Mouse (Mus musculus): ENCODE results near the gene Grsf1. TPM values are rescaled to one million over a fixed set of nuclear protein-coding genes. Genes with fewer than 3 reads are reported as not detected.

Gene Grsf1
- polyA plus RNA-seq, 1 experiment from 2014 or later = 62.9 TPM

DNA sequence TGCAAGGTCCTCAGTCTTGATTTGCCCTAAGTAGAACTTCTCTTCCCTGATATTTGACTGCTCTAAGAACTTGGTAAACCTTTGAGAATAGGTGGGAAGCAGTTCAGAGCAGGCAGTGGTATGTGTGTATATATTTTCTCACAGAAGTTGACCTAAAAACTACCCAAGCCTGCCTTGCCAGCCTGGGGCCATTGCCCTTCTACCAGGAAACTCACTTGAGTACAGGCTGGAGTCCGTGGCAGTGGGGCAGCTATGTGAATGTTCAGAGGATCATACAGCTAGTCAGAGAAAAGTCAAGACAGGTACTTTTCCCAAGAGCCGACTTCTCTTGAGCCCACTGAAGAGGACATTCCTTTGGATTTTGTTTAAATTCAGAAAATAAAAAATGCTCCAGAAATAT lies 31.1 kb downstream of the Grsf1 start:
- Histone ChIP-seq H3K9ac (replicated peaks; ENCODE audit: low read depth, low read length) (no peak overlapping the region), H3K4me2 (ENCODE audit: low read length) (no peak overlapping the region), H3K36me3 (ENCODE audit: control insufficient read depth, insufficient read depth) (peaks cover 40% of the 10 kb centered on the region), H3K4me3 (replicated peaks; ENCODE audit: low read length) (no peak overlapping the region), H3K4me1 (replicated peaks; ENCODE audit: control insufficient read depth, insufficient read depth, low read length) (no peaks in the 10 kb centered on the region), H3K27me3 (replicated peaks; ENCODE audit: control insufficient read depth, insufficient read depth, low read length) (no peaks in the 10 kb centered on the region), H3K9me3 (ENCODE audit: control insufficient read depth, low read length) (no peaks in the 10 kb centered on the region), H3K27ac (ENCODE audit: low read length) (no peak overlapping the region)
- WGBS = 91% methylated on average over 2 of the region's 2 CpGs
- ATAC-seq = no peak

DNA sequence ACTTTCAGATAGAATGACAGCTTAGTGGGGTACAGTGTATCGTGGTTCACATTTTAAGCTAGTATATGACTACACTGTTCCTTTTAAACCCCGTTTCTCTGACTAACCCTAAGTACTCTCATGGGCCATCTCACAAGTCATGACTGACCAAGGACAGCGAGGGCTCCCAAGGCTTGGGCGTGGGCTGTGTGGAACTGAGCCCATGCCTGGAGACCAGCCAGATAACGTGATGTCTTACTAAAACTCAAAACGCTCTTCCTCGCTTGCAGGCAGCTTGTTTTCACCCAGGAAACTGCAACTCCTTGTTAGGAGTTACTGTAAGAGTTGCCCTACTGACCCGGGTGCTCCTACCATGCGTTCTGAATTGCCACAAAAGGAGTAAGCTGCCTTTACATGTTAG lies 32.5 kb downstream of the Grsf1 start:
- no peak for ATAC-seq
- H3K4me2 ChIP-seq (ENCODE audit: low read length) = no peak overlapping the region
- WGBS = 92% methylated on average over 9 of the region's 9 CpGs
- no peak overlapping the region for H3K4me3 ChIP-seq (replicated peaks; ENCODE audit: low read length)
- H3K9ac ChIP-seq (replicated peaks; ENCODE audit: low read depth, low read length) = no peak overlapping the region
- no peaks in the 10 kb centered on the region for H3K9me3 ChIP-seq (ENCODE audit: control insufficient read depth, low read length)
- H3K4me1 ChIP-seq (replicated peaks; ENCODE audit: control insufficient read depth, insufficient read depth, low read length) = no peaks in the 10 kb centered on the region
- H3K27me3 ChIP-seq (replicated peaks; ENCODE audit: control insufficient read depth, insufficient read depth, low read length) = no peaks in the 10 kb centered on the region
- no peak overlapping the region for H3K27ac ChIP-seq (ENCODE audit: low read length)
- peaks cover 45% of the 10 kb centered on the region for H3K36me3 ChIP-seq (ENCODE audit: control insufficient read depth, insufficient read depth)

DNA sequence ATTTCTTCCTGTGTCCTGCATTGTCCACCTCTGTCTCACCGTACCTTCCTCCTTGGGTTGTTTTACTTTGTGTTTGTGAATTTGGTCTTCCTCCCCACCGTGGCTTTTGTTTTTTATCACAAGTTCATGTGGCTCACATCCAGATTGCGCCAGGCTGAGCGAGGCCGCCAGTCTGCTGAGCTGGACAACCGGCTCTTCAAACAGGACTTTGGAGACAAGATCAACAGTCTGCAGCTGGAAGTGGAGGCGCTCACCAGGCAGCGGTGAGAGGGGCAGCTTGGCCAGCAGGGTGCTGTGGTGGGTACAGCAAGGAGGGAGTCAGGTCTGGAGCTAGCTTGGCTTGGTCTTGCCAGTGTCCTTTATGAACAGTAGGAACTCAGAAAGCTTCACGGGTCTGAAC lies 33.2 kb downstream of the Grsf1 start:
- no peak overlapping the region for H3K4me2 ChIP-seq (ENCODE audit: low read length)
- ATAC-seq = no peak
- H3K4me1 ChIP-seq (replicated peaks; ENCODE audit: control insufficient read depth, insufficient read depth, low read length) = no peaks in the 10 kb centered on the region
- 86% methylated on average over 9 of the region's 9 CpGs for WGBS
- no peak overlapping the region for H3K9ac ChIP-seq (replicated peaks; ENCODE audit: low read depth, low read length)
- no peaks in the 10 kb centered on the region for H3K27me3 ChIP-seq (replicated peaks; ENCODE audit: control insufficient read depth, insufficient read depth, low read length)
- no peaks in the 10 kb centered on the region for H3K9me3 ChIP-seq (ENCODE audit: control insufficient read depth, low read length)
- H3K36me3 ChIP-seq (ENCODE audit: control insufficient read depth, insufficient read depth) = peaks cover 46% of the 10 kb centered on the region
- no peak overlapping the region for H3K4me3 ChIP-seq (replicated peaks; ENCODE audit: low read length)
- no peak overlapping the region for H3K27ac ChIP-seq (ENCODE audit: low read length)

- 81% methylated on average over 5 of the region's 5 CpGs for WGBS
- Histone ChIP-seq H3K4me2 (ENCODE audit: low read length) (no peak overlapping the region), H3K4me3 (replicated peaks; ENCODE audit: low read length) (no peak overlapping the region), H3K9me3 (ENCODE audit: control insufficient read depth, low read length) (no peaks in the 10 kb centered on the region), H3K27me3 (replicated peaks; ENCODE audit: control insufficient read depth, insufficient read depth, low read length) (no peaks in the 10 kb centered on the region), H3K4me1 (replicated peaks; ENCODE audit: control insufficient read depth, insufficient read depth, low read length) (no peaks in the 10 kb centered on the region), H3K9ac (replicated peaks; ENCODE audit: low read depth, low read length) (no peak overlapping the region), H3K27ac (ENCODE audit: low read length) (no peak overlapping the region), H3K36me3 (ENCODE audit: control insufficient read depth, insufficient read depth) (peaks cover 44% of the 10 kb centered on the region)
- ATAC-seq = no peak
Observed at GRCm38 (mm10) chr5:88634076-88634475, 41.9 kb downstream of the Grsf1 start.

GRCm38 (mm10) chr5:88632463-88632862 lies 43.5 kb downstream of the Grsf1 start:
- no peak overlapping the region for H3K4me2 ChIP-seq (ENCODE audit: low read length)
- no peak overlapping the region for H3K27ac ChIP-seq (ENCODE audit: low read length)
- no peaks in the 10 kb centered on the region for H3K4me1 ChIP-seq (replicated peaks; ENCODE audit: control insufficient read depth, insufficient read depth, low read length)
- H3K9ac ChIP-seq (replicated peaks; ENCODE audit: low read depth, low read length) = no peak overlapping the region
- no peaks in the 10 kb centered on the region for H3K27me3 ChIP-seq (replicated peaks; ENCODE audit: control insufficient read depth, insufficient read depth, low read length)
- no peak for ATAC-seq
- WGBS = 88% methylated on average over 9 of the region's 9 CpGs
- H3K9me3 ChIP-seq (ENCODE audit: control insufficient read depth, low read length) = no peaks in the 10 kb centered on the region
- H3K4me3 ChIP-seq (replicated peaks; ENCODE audit: low read length) = no peak overlapping the region
- H3K36me3 ChIP-seq (ENCODE audit: control insufficient read depth, insufficient read depth) = peaks cover 49% of the 10 kb centered on the region

GRCm38 (mm10) chr5:88631545-88631944 lies 44.4 kb downstream of the Grsf1 start:
- H3K27ac ChIP-seq (ENCODE audit: low read length) = no peak overlapping the region
- H3K36me3 ChIP-seq (ENCODE audit: control insufficient read depth, insufficient read depth) = peaks cover 43% of the 10 kb centered on the region
- WGBS = 93% methylated on average over 5 of the region's 5 CpGs

DNA sequence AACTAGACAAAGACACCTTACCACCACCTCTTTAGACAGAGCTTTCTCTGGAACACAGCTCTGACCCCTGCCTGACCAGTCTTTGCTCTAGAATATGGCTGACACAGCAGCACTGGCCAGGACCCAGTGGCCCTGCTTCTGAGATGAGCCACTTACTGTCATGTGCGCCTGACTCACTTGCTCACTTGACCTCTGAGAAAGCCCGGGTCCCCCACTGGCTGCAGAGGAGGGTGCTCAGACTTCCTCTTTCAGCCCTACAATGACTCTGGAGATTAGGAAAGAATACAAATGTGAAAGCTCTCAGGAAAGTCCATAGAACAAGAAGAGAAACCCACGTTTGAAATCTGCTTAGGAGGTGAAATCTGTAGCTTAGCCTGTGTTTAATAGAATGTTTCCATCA lies 45.1 kb downstream of the Grsf1 start:
- H3K36me3 ChIP-seq (ENCODE audit: control insufficient read depth, insufficient read depth) = peaks cover 43% of the 10 kb centered on the region
- no peak overlapping the region for H3K9ac ChIP-seq (replicated peaks; ENCODE audit: low read depth, low read length)
- no peaks in the 10 kb centered on the region for H3K4me1 ChIP-seq (replicated peaks; ENCODE audit: control insufficient read depth, insufficient read depth, low read length)
- WGBS = 65% methylated on average over 3 of the region's 3 CpGs
- H3K27ac ChIP-seq (ENCODE audit: low read length) = no peak overlapping the region
- no peaks in the 10 kb centered on the region for H3K27me3 ChIP-seq (replicated peaks; ENCODE audit: control insufficient read depth, insufficient read depth, low read length)
- H3K4me2 ChIP-seq (ENCODE audit: low read length) = no peak overlapping the region
- no peaks in the 10 kb centered on the region for H3K9me3 ChIP-seq (ENCODE audit: control insufficient read depth, low read length)
- ATAC-seq = no peak
- H3K4me3 ChIP-seq (replicated peaks; ENCODE audit: low read length) = no peak overlapping the region

More at GRCm38 (mm10) chr5:88631545-88631944, 44.4 kb downstream of the Grsf1 start:
- ATAC-seq = no peak
- Histone ChIP-seq H3K27me3 (replicated peaks; ENCODE audit: control insufficient read depth, insufficient read depth, low read length) (no peaks in the 10 kb centered on the region), H3K4me2 (ENCODE audit: low read length) (no peak overlapping the region), H3K9me3 (ENCODE audit: control insufficient read depth, low read length) (no peaks in the 10 kb centered on the region), H3K9ac (replicated peaks; ENCODE audit: low read depth, low read length) (no peak overlapping the region), H3K4me3 (replicated peaks; ENCODE audit: low read length) (no peak overlapping the region), H3K4me1 (replicated peaks; ENCODE audit: control insufficient read depth, insufficient read depth, low read length) (no peaks in the 10 kb centered on the region)

- no peaks in the 10 kb centered on the region for H3K9me3 ChIP-seq (ENCODE audit: control insufficient read depth, low read length)
- H3K27me3 ChIP-seq (replicated peaks; ENCODE audit: control insufficient read depth, insufficient read depth, low read length) = no peaks in the 10 kb centered on the region
- ATAC-seq = 0 out of 2 replicates have a peak, but pooled peaks have one; percentile 24
- peaks cover 36% of the 10 kb centered on the region for H3K36me3 ChIP-seq (ENCODE audit: control insufficient read depth, insufficient read depth)
- WGBS = 92% methylated on average over 8 of the region's 8 CpGs
- H3K9ac ChIP-seq (replicated peaks; ENCODE audit: low read depth, low read length) = no peak overlapping the region
- no peak overlapping the region for H3K27ac ChIP-seq (ENCODE audit: low read length)
- H3K4me3 ChIP-seq (replicated peaks; ENCODE audit: low read length) = no peak overlapping the region
- H3K4me2 ChIP-seq (ENCODE audit: low read length) = no peak overlapping the region
- no peaks in the 10 kb centered on the region for H3K4me1 ChIP-seq (replicated peaks; ENCODE audit: control insufficient read depth, insufficient read depth, low read length)
Observed at GRCm38 (mm10) chr5:88629987-88630386, 46.0 kb downstream of the Grsf1 start.

DNA sequence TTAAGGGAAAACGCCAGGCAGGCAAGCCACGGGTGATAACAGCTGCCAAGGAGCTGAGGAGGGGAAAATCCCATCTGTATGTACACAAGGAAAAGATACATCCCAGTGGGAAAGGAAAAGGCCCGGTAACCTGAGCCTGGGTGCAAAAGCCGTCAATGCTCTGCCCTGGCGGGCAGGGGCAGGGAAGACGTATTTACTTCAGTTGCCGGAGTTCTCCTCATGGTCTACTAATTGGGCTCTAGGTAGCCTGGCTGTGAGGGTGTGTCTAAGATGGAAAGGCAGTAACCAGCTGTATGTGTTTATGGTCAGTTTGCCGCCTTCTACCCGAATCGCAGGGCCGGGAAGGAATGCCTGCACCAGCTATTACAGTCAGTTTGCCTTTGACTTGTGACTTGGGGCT lies 46.8 kb downstream of the Grsf1 start:
- H3K27ac ChIP-seq (ENCODE audit: low read length) = no peak overlapping the region
- H3K9ac ChIP-seq (replicated peaks; ENCODE audit: low read depth, low read length) = no peak overlapping the region
- no peaks in the 10 kb centered on the region for H3K4me1 ChIP-seq (replicated peaks; ENCODE audit: control insufficient read depth, insufficient read depth, low read length)
- no peak overlapping the region for H3K4me2 ChIP-seq (ENCODE audit: low read length)
- WGBS = 90% methylated on average over 11 of the region's 11 CpGs
- H3K27me3 ChIP-seq (replicated peaks; ENCODE audit: control insufficient read depth, insufficient read depth, low read length) = no peaks in the 10 kb centered on the region
- H3K4me3 ChIP-seq (replicated peaks; ENCODE audit: low read length) = no peak overlapping the region
- no peak for ATAC-seq
- peaks cover 36% of the 10 kb centered on the region for H3K36me3 ChIP-seq (ENCODE audit: control insufficient read depth, insufficient read depth)
- H3K9me3 ChIP-seq (ENCODE audit: control insufficient read depth, low read length) = no peaks in the 10 kb centered on the region

GRCm38 (mm10) chr5:88627545-88627944 lies 48.4 kb downstream of the Grsf1 start:
- Histone ChIP-seq H3K36me3 (ENCODE audit: control insufficient read depth, insufficient read depth) (peaks cover 28% of the 10 kb centered on the region), H3K4me3 (replicated peaks; ENCODE audit: low read length) (no peak overlapping the region), H3K9ac (replicated peaks; ENCODE audit: low read depth, low read length) (no peak overlapping the region), H3K27ac (ENCODE audit: low read length) (no peak overlapping the region), H3K27me3 (replicated peaks; ENCODE audit: control insufficient read depth, insufficient read depth, low read length) (no peaks in the 10 kb centered on the region), H3K9me3 (ENCODE audit: control insufficient read depth, low read length) (no peaks in the 10 kb centered on the region), H3K4me1 (replicated peaks; ENCODE audit: control insufficient read depth, insufficient read depth, low read length) (no peaks in the 10 kb centered on the region), H3K4me2 (ENCODE audit: low read length) (no peak overlapping the region)
- WGBS = 94% methylated on average over 4 of the region's 4 CpGs
- ATAC-seq = no peak

Data from forebrain, embryonic 16.5 days (tissue).